Mouse (Mus musculus): Measurements from ENCODE around the gene Fam240a.

Gene Fam240a

DNA sequence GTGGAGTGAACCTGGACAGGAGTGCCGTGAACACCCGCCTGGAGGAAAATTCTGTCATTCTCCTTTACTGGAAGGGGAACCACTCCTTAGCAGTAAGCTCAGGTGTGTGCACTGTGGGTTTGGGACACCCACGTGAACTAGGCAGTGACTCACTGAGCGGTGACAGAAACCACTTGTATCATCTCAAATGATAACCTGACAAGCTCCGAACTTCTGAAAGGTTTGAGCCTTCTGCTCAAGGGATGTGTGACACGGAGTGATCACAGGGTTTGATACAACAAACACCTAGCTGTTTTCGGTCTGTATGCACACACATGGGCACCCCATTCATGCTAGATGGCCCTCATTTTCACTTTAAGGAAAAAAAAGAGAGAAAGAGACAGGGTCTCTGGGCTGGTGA is at the start of gene Fam240a:
TSS of gene Fam240a (minus strand) at position 76 of the 400 bp plus-strand sequence.
- DNase-seq, result no peak

DNA sequence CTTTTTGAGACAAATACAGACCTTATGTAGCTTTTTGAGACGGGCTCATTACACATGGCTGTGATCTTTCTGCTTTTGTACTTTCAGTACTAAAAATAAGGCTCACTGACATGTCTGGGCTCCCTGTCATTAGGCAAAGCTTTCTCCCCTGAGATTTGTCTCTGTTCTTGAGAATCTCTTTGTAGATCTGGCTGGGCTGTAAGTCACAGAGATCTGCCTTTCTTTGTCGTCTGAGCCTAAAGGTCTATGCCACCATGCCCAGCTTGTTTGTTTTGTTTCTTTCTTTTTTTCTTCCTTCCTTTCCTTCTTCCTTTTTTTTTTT is 49.2 kb upstream of the Fam240a start:
- no peak for DNase-seq

DNA sequence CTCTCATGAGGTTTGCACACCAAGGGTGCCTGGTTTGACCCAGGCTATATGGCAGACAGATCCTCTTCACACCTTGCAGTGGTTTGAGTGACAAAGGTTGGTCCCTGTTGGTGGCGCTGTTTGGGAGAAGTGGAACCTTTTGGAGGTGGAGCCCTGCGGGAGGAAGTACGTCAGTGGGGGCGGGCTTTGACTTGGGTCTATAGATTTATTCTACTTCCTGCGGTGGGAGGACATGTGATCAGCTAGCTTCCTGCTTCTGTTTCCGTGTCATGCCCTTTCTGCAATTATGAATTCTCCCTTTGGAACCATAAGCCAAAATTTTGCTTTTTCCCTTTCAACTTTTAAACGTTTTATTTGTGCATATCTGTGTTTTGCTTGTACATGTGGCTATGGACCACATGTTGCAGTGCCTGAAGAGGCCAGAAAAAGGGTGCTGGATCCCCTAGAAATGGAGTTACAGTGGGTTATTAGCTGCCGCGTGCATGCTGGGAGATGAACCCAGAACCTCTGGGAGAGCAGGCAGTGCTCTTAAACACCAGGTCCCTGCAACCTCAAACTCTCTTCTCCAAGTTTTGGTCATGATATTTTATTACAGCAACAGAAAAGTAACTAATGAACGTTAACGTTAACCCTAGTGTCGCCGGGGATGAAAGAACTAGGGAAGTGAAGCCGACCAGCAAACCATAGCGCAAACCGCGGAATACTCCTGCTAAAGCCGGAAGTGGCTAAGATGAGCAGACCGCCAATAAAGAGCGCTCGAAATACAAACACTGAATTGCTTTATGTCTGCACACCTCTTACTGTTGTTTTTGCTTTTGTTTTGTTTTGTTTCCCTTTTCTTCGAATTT is 48.6 kb upstream of the Fam240a start:
- DNase-seq, result no peak

DNA sequence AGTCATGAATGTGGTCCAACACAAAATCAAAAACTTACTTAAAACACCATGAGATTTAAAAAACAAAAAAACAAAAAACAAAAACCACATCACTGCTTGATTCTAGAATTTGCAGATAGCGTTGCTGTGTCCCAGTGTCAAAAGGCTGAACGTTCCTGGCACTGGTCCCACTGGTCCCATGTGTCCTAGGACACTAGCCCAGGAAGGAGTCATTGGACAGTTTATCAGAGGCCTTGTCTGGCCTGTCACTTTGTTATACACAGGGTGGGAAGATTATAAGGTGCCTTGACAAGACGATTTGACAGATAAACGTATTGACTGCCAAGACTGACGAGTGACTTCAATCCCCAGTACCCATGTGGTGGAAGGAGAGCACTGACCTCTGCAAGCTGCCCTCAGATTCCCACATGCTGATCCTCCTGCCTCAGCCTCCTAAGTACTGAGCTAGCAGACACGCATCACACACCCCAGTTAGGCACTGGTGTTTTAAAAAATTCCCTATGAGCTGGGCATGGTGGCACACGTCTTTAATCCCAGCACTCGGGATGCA is 47.0 kb upstream of the Fam240a start:
- DNase-seq, result no peak

- DNase-seq, result no peak
Measured at GRCm38 (mm10) chr9:110961386-110961785, 44.7 kb upstream of the Fam240a start.

DNA sequence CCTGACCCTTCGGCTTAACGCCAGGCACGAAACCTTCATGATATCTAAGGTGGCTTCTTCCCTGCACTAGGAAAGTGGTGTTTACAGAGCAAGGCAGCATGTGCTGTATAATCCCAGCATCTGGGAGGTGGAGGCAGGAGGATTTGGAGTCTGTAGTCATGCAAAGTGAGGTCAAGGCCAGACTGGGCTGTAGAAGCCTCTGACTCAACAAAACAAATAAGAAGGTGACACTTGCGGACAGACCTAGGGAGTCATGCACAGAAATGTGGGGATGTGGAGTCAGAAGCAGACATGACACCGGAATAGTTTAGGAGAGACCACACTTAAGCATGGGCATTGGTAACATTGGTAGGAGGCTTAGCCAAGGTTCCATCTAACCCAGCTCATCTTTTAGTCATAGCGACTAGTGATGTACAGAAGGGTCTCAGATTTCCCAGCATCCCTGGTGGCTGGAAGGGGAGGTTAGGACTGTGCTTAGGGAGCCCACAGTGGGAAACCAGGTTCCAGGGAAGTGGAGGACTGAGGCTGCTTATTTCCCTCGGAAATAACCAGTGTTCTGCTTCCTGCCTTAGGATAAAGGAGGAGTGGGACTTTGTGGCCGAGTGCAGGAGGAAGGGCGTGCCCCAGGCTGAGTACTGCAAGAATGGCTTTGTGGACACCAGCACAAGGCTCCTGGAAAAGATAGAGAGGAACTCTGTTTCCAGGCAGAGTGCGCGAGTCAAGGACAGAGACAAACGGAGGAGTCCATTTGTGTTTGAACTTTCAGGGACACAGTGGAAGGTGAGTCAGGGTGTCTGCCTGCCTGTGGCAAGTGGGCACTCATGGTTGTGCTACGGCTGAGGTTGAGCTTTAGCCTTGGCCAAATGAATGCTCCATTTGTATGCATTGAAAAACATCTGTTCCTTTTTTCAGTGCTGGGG is 43.8 kb upstream of the Fam240a start:
- DNase-seq, result no peak

GRCm38 (mm10) chr9:110959669-110960068 is 43.0 kb upstream of the Fam240a start:
- no peak for DNase-seq

- DNase-seq, result no peak
Measured at GRCm38 (mm10) chr9:110955962-110956361, 39.3 kb upstream of the Fam240a start.

GRCm38 (mm10) chr9:110954681-110955445 is 38.2 kb upstream of the Fam240a start:
- no peak for DNase-seq

- peak; percentile 86 to 89 for DNase-seq
Measured at GRCm38 (mm10) chr9:110953550-110954461, 37.1 kb upstream of the Fam240a start.

GRCm38 (mm10) chr9:110952931-110953549 is 36.4 kb upstream of the Fam240a start:
- DNase-seq, result no peak

DNA sequence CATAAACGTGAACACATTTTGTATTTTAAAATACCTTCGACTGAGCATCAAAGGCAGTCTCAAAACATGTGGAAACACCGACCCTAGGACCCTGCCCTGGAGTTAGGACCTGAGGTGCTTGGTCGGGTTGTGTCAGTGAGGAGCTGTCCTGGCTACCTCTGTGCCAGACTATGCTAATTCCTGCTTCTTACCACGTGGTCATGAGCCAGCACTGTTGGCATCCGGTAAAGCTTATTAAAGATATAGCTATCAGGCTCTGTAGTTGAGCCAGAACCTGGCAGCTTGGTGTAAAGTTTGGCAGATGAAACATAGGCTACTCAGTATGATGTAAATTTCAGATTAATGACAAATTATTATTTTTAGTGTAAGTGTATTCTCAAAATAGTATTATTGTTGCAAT is 35.7 kb upstream of the Fam240a start:
- no peak for DNase-seq

- no peak for DNase-seq
Measured at GRCm38 (mm10) chr9:110951866-110952265, 35.2 kb upstream of the Fam240a start.

GRCm38 (mm10) chr9:110951397-110951796 is 34.7 kb upstream of the Fam240a start, which contains the start of gene Lrrc2:
TSS of gene Lrrc2 (plus strand) at chr9:110951545.
- DNase-seq, result no peak

DNA sequence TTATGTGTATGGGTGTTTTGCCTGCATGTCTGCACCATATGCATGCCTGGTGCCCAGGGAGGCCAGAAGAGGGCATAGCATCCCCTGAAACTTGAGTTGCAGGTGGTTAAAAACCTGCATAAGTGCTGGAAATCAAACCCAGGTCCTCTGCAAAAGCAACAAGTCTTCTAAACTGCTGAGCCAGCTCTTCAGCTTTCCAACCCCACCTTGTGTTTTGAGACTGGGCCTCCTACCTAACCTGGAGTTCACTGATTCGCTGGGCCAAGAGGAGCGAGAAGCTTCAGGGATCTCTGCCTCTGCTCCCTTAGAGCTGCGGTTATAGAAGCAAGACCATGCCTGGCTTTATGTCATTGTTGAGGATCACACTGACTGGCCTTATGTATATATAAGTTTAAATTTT is 33.4 kb upstream of the Fam240a start:
- no peak for DNase-seq

- DNase-seq, result no peak
Measured at GRCm38 (mm10) chr9:110948813-110949310, 32.2 kb upstream of the Fam240a start.

DNA sequence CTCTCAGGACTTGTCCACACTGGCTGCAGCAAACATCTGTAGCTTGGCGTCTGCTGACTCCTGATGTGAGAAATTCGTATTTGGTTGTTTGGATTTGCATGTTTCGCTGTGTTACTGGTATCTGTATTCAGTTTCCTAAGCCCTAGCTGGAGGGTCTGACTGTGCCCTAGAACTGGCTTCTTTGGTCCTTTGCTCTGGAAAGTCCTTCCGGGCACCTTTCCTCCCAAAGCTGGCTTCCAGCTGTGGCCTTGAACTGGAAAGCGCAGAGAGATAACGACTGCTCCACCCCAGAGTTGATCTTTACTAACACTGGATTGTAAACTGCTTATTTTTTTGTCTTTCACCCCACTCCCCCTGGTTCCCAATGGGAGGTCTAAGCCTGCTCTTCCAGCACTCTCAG is 31.2 kb upstream of the Fam240a start:
- no peak for DNase-seq

DNA sequence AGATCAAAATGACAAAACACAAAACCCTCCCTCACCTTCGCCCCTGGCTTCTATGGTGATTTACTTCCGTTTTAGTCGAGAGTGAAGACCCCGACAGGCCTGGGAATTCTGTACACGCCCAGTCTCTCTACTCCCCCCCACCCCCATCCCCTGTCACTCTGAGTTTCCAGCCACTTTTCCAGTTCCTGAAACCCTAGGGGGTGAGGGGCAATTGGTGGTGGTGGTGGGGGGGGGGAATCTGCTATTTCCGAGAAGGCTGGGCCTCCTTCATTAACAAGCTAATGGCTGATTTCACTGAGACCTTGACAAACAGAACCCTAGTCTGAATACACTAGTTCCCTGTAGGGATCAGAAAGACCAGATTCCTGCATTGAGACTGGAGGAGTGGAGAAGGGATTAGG is 30.6 kb upstream of the Fam240a start:
- DNase-seq, result no peak

- peak in 1 of 2 experiments; percentile 35 for DNase-seq
Measured at GRCm38 (mm10) chr9:110946548-110947044, 29.9 kb upstream of the Fam240a start.

DNA sequence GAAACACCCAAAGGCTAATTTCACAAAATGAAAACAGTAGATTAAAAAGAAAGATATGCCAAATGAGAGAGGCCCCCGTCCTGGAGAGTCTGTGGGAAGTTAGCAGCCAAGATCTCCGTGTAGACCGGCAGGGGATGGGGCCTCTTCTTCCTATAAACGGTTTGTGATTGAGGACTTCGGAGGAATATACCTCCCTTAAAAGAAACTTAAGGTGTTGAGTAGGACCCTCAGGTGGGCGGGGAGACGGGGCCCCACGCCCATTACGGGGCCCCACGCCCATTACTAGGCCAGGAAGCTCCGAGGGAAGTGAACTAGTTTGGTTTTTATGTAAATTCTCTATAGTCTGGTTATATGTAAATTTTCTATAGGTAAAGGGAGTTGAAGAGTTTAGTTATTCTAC is 29.3 kb upstream of the Fam240a start, which contains the start of gene Tdgf1:
TSS of gene Tdgf1 (minus strand) at position 233 of the 400 bp plus-strand sequence.
- DNase-seq, result no peak

GRCm38 (mm10) chr9:110945343-110945742 is 28.7 kb upstream of the Fam240a start:
- no peak for DNase-seq
